Mouse (Mus musculus) lung, embryonic 16.5 days (tissue): ENCODE data around the gene Ccdc78. TPM values are rescaled to one million over a fixed set of nuclear protein-coding genes. Genes with fewer than 3 reads are reported as not detected.

Experiments used
- ATAC-seq: fragments of 200-750 bp; cut with Nextera tagmentation; 2 replicates; pipeline ENCODE4 v1.8.0; 2017; ENCODE audit warnings: low read depth, mild to moderate bottlenecking, moderate library complexity
- H3K27ac ChIP-seq: fragments of 300-500 bp; sonication (generic); 2 replicates; pipeline ENCODE4 v1.5.1; 2014; ENCODE audit warnings: mild to moderate bottlenecking, control low read depth, low read length
- H3K27me3 ChIP-seq: fragments of 300-500 bp; sonication (generic); 2 replicates; pipeline ENCODE4 v1.6.1; 2014; ENCODE audit warnings: low read depth, low read length, mixed read lengths; ENCODE audit not compliant: control insufficient read depth, insufficient read depth
- H3K36me3 ChIP-seq: fragments of 300-500 bp; sonication (generic); 2 replicates; pipeline ENCODE4 v1.6.1; 2014; ENCODE audit warnings: low read length; ENCODE audit not compliant: control insufficient read depth, insufficient read depth
- H3K4me1 ChIP-seq: fragments of 300-500 bp; sonication (generic); replicated peaks from 2 replicates; pipeline ENCODE4 v1.6.1; 2014; ENCODE audit warnings: low read length, mixed read lengths; ENCODE audit not compliant: control insufficient read depth, insufficient read depth
- H3K4me2 ChIP-seq: fragments of 300-500 bp; sonication (generic); 2 replicates; pipeline ENCODE4 v1.6.1; 2014; ENCODE audit warnings: low read depth, low read length, control low read depth
- H3K4me3 ChIP-seq: fragments of 300-500 bp; sonication (generic); 2 replicates; pipeline ENCODE4 v1.5.1; 2014; ENCODE audit warnings: mild to moderate bottlenecking, low read length, control low read depth
- H3K9ac ChIP-seq: fragments of 300-500 bp; sonication (generic); 2 replicates; pipeline ENCODE4 v1.6.1; 2014; ENCODE audit warnings: low read length, control low read depth
- H3K9me3 ChIP-seq: fragments of 300-500 bp; sonication (generic); 2 replicates; pipeline ENCODE4 v1.6.1; 2016; ENCODE audit warnings: low read length; ENCODE audit not compliant: control insufficient read depth
- WGBS: fragments of 180-500 bp; shearing (Covaris S2); extraction: QIAGEN DNeasy Blood & Tissue Kit; methylation state at CpG from one replicate; pipeline ENCODE4 v1.1.7; 2014; 5-methylcytosine and 5-hydroxymethylcytosine counted together
- polyA plus RNA-seq: library from polyadenylated mRNA; unstranded; fragments of >200 nt; fragmentation: Nextera tagmentation; extraction: Ambion mirVana; gene quantifications from 2 replicates; pipeline ENCODE4 v1.2.1, GENCODE M21; 2015

The Ccdc78 gene
- polyA plus RNA-seq, 1 experiment from 2014 or later: 2.1 TPM

- Histone ChIP-seq H3K4me2 (no peak overlapping the region), H3K4me1 (peaks cover 7% of the 10 kb centered on the region), H3K9ac (no peak overlapping the region), H3K9me3 (no peaks in the 10 kb centered on the region), H3K27ac (no peak overlapping the region), H3K4me3 (no peak overlapping the region), H3K27me3 (no peaks in the 10 kb centered on the region), H3K36me3 (peaks cover 10% of the 10 kb centered on the region)
- 71% methylated on average over 10 of the region's 10 CpGs for WGBS
- ATAC-seq: no peak
Measured at GRCm38 (mm10) chr17:25775318-25776062, 10.9 kb upstream of the Ccdc78 start.

- H3K36me3 ChIP-seq: peaks cover 25% of the 10 kb centered on the region
Measured at GRCm38 (mm10) chr17:25777948-25778347, 8.4 kb upstream of the Ccdc78 start.

DNA sequence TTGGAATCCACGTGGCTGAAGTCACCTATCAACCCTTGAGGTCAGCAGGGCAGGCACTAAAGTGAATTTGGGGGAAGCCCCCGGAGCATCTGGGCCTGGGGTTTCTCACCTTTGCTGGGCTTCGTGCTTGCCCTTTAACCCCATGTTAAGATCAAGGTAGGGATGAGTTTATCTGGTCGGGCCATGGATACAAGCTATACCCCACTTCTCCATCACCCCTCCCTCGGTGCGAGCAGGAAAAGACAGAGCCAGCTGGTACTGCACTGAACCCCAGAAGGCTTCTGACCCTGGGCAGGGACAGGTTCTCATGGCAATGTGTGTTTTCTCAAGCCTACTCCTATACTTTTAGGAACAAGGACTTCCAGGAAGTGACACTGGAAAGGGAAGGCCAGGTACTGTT, 5.0 kb upstream of the Ccdc78 start:
- H3K27ac ChIP-seq: no peak overlapping the region
- no peak overlapping the region for H3K4me2 ChIP-seq
- ATAC-seq: no peak
- H3K4me3 ChIP-seq: no peak overlapping the region
- peaks cover 11% of the 10 kb centered on the region for H3K4me1 ChIP-seq
- H3K9me3 ChIP-seq: no peaks in the 10 kb centered on the region
- no peaks in the 10 kb centered on the region for H3K27me3 ChIP-seq
- 71% methylated on average over 6 of the region's 6 CpGs for WGBS
- H3K9ac ChIP-seq: no peak overlapping the region
- H3K36me3 ChIP-seq: peaks cover 26% of the 10 kb centered on the region

More at GRCm38 (mm10) chr17:25777948-25778347, 8.4 kb upstream of the Ccdc78 start:
- peaks cover 7% of the 10 kb centered on the region for H3K4me1 ChIP-seq
- ATAC-seq: no peak
- no peaks in the 10 kb centered on the region for H3K27me3 ChIP-seq
- no peaks in the 10 kb centered on the region for H3K9me3 ChIP-seq
- 88% methylated on average over 5 of the region's 5 CpGs for WGBS
- no peak overlapping the region for H3K27ac ChIP-seq
- no peak overlapping the region for H3K4me3 ChIP-seq
- H3K9ac ChIP-seq: no peak overlapping the region
- no peak overlapping the region for H3K4me2 ChIP-seq

- H3K36me3 ChIP-seq: peaks cover 30% of the 10 kb centered on the region
- H3K4me1 ChIP-seq: peaks cover 11% of the 10 kb centered on the region
Measured at GRCm38 (mm10) chr17:25783086-25783485, 3.3 kb upstream of the Ccdc78 start.

DNA sequence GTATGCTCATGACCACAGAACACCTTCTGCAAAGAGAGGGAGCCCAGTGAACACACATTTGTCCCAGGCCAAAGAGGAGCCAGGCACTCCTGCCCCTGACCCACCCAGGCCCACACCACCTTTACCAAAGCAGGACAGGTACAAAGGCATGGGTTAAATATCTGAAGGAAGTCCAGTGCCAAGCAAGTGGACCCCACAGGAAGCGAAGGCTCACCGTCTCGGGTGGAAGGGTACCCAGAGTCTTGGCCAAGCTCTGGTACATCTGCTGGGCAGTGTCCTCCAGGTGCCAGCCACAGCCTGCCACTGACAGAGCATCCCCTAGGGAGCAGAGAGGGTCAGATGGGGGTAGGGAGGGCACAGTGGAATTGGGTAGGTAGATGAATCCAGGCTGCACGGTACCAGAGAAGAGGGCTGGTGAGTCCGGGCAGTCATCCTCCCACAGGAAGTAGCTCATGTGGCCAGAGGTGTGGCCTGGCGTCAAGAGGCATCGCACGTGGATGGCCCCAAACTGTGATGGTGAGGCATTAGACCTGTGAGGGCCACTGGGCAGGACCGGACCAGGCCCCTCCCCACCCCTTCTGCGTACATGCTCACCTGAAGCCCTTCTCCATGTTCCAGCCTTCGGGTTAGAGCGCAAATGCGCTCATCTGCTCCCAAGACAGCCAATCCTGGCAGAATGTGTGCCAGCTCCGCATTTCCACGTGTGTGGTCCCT, 2.4 kb upstream of the Ccdc78 start:
- Histone ChIP-seq H3K4me3 (peak overlapping the region; percentile 84), H3K4me2 (peak overlapping the region; percentile 65), H3K27ac (no peak overlapping the region), H3K36me3 (peaks cover 33% of the 10 kb centered on the region), H3K27me3 (no peaks in the 10 kb centered on the region), H3K9me3 (no peaks in the 10 kb centered on the region), H3K4me1 (peaks cover 11% of the 10 kb centered on the region), H3K9ac (peak overlapping the region; percentile 83)
- 67% methylated on average over 15 of the region's 15 CpGs for WGBS
- no peak for ATAC-seq

More at GRCm38 (mm10) chr17:25783086-25783485, 3.3 kb upstream of the Ccdc78 start:
- Histone ChIP-seq H3K4me2 (no peak overlapping the region), H3K9me3 (no peaks in the 10 kb centered on the region), H3K27ac (no peak overlapping the region), H3K4me3 (no peak overlapping the region), H3K27me3 (no peaks in the 10 kb centered on the region), H3K9ac (no peak overlapping the region)
- 73% methylated on average over 7 of the region's 7 CpGs for WGBS
- no peak for ATAC-seq

DNA sequence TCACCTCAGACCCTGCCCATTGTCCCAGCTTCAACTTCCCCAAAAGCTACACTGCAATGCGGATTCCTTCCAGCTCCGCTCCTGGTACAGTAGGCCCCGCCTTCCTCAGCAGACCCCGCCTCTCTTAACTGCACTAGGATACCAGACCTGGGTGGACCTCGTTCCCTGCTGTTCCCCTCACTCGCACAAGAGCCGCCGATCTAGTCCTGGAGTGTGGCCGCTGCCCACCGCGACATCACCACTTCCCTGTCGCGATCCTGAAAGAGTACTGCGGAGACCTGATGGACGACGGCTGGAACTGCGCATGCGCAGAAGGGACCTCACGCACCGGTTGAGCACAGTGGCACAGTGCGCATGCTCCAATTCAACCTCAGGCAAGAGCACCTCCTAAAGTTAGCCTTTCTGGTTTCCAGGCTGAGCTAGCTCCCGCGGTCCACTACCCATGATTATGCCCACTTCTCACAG, 1.1 kb upstream of the Ccdc78 start, which contains the start of gene Haghl:
Gene Haghl, minus strand, starts transcription at position 393 of the 465 bp plus-strand sequence.
- peak within 1 kb of the TSS; percentile 83 for H3K9ac ChIP-seq
- H3K27ac ChIP-seq: peak within 1 kb of the TSS; percentile 84
- H3K9me3 ChIP-seq: no peaks in the 10 kb centered on the region
- no peaks in the 10 kb centered on the region for H3K27me3 ChIP-seq
- H3K4me2 ChIP-seq: peak within 1 kb of the TSS; percentile 65
- H3K4me3 ChIP-seq: peak within 1 kb of the TSS; percentile 84
- peak; percentile 89 for ATAC-seq
- H3K36me3 ChIP-seq: peaks cover 34% of the 10 kb centered on the region
- H3K4me1 ChIP-seq: peaks cover 11% of the 10 kb centered on the region
- under 1% methylated on average over 23 of the region's 23 CpGs for WGBS

- WGBS: 89% methylated on average over 9 of the region's 9 CpGs
- H3K27ac ChIP-seq: no peak overlapping the region
- no peaks in the 10 kb centered on the region for H3K27me3 ChIP-seq
- ATAC-seq: no peak
- no peak overlapping the region for H3K4me3 ChIP-seq
- H3K4me1 ChIP-seq: peaks cover 20% of the 10 kb centered on the region
- H3K36me3 ChIP-seq: peaks cover 29% of the 10 kb centered on the region
- no peak overlapping the region for H3K9ac ChIP-seq
- no peaks in the 10 kb centered on the region for H3K9me3 ChIP-seq
- no peak overlapping the region for H3K4me2 ChIP-seq
Measured at GRCm38 (mm10) chr17:25786781-25787504, 563 bp downstream of the Ccdc78 start.

DNA sequence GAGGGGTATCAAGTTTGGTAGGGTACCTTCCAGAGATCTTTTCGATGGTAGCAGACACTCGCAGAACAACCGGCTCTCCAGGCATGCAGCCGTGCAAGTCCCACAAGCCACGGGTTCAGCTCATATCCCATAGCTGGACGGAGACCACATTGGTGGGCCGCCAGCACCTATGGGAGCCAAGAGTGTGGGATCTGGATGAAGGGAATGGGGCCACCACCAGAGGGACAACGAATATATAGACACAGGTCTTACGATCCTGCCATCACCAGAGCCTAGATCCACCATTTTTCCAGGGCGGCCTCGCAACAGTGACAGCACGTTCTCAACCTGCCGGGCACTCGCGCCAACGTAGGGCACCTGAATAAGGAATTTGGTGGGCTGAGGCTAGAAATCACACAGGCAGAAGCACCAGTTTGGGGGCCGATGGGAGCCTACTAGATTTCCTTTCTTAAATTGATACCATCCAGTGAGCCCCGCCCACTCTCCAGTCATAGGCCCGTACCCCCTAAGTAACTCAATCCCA, 5.0 kb downstream of the Ccdc78 start:
- ATAC-seq: peak; percentile 13; the same call in 1 of the 2 replicates
- 22% methylated on average over 19 of the region's 19 CpGs for WGBS
- H3K4me1 ChIP-seq: peaks cover 35% of the 10 kb centered on the region

More for the DNA sequence above, 5.0 kb downstream of the Ccdc78 start:
- Histone ChIP-seq H3K27ac (peak overlapping the region; percentile 99), H3K4me3 (peak overlapping the region; percentile 96), H3K27me3 (no peaks in the 10 kb centered on the region), H3K9me3 (no peaks in the 10 kb centered on the region), H3K9ac (peak overlapping the region; percentile 89), H3K4me2 (peak overlapping the region; percentile 94), H3K36me3 (peaks cover 19% of the 10 kb centered on the region; the same call in 1 of the 2 replicates)
